Mouse (Mus musculus): ENCODE data around the gene Nek1.
"Not testable (repeated sequence)": the region's sequence is repeated elsewhere in the genome, so short reads cannot be mapped to it uniquely, and the experiment has no call there.

Gene Nek1

GRCm38 (mm10) chr8:60984260-60985010 is 8.6 kb upstream of the Nek1 start:
- DNase-seq (ENCODE audit: low spot score): not testable (repeated sequence)

GRCm38 (mm10) chr8:60992561-60992909 is 460 bp upstream of the Nek1 start:
- DNase-seq (ENCODE audit: low spot score): no peak

- no peak for DNase-seq (ENCODE audit: low spot score)
Measured at GRCm38 (mm10) chr8:60993639-60993986, 618 bp downstream of the Nek1 start.

- DNase-seq (ENCODE audit: low spot score): no peak
Measured at GRCm38 (mm10) chr8:60996468-60996867, 3.5 kb downstream of the Nek1 start.

GRCm38 (mm10) chr8:61041951-61042350 is 49.0 kb downstream of the Nek1 start:
- DNase-seq (ENCODE audit: low spot score): peak; percentile 25

- no peak for DNase-seq (ENCODE audit: low spot score)
Measured at GRCm38 (mm10) chr8:61043874-61044273, 50.9 kb downstream of the Nek1 start.

GRCm38 (mm10) chr8:61046816-61047215 is 53.8 kb downstream of the Nek1 start:
- no peak for DNase-seq (ENCODE audit: low spot score)

GRCm38 (mm10) chr8:61053017-61053416 is 60.0 kb downstream of the Nek1 start:
- no peak for DNase-seq (ENCODE audit: low spot score)

- no peak for DNase-seq (ENCODE audit: low spot score)
Measured at GRCm38 (mm10) chr8:61054313-61054712, 61.3 kb downstream of the Nek1 start.

- no peak for DNase-seq (ENCODE audit: low spot score)
Measured at GRCm38 (mm10) chr8:61056997-61057396, 64.0 kb downstream of the Nek1 start.

- DNase-seq (ENCODE audit: low spot score): no peak
Measured at GRCm38 (mm10) chr8:61059143-61059542, 66.1 kb downstream of the Nek1 start.

GRCm38 (mm10) chr8:61060412-61060811 is 67.4 kb downstream of the Nek1 start:
- no peak for DNase-seq (ENCODE audit: low spot score)

GRCm38 (mm10) chr8:61075059-61075458 is 82.1 kb downstream of the Nek1 start:
- peak; percentile 4 for DNase-seq (ENCODE audit: low spot score)

GRCm38 (mm10) chr8:61110496-61110895 is 117.5 kb downstream of the Nek1 start:
- no peak for DNase-seq (ENCODE audit: low spot score)

- no peak for DNase-seq (ENCODE audit: low spot score)
Measured at GRCm38 (mm10) chr8:61111940-61112339, 118.9 kb downstream of the Nek1 start.

GRCm38 (mm10) chr8:61121631-61122030 is 128.6 kb downstream of the Nek1 start:
- DNase-seq (ENCODE audit: low spot score): peak; percentile 12

GRCm38 (mm10) chr8:61127299-61127861 is 134.4 kb downstream of the Nek1 start:
- no peak for DNase-seq (ENCODE audit: low spot score)

- DNase-seq (ENCODE audit: low spot score): no peak
Measured at GRCm38 (mm10) chr8:61132561-61133134, 139.7 kb downstream of the Nek1 start.

GRCm38 (mm10) chr8:61141869-61142268 is 148.9 kb downstream of the Nek1 start:
- DNase-seq (ENCODE audit: low spot score): no peak

GRCm38 (mm10) chr8:61142302-61142701 is 149.3 kb downstream of the Nek1 start:
- no peak for DNase-seq (ENCODE audit: low spot score)

GRCm38 (mm10) chr8:61142845-61143244 is 149.8 kb downstream of the Nek1 start:
- DNase-seq (ENCODE audit: low spot score): no peak

- DNase-seq (ENCODE audit: low spot score): no peak
Measured at GRCm38 (mm10) chr8:61148728-61149127, 155.7 kb downstream of the Nek1 start.

GRCm38 (mm10) chr8:61150596-61150995 is 157.6 kb downstream of the Nek1 start:
- no peak for DNase-seq (ENCODE audit: low spot score)

- no peak for DNase-seq (ENCODE audit: low spot score)
Measured at GRCm38 (mm10) chr8:61156406-61156805, 163.4 kb downstream of the Nek1 start.
